Mouse (Mus musculus): ENCODE results near the gene Ercc1.

GRCm38 (mm10) chr7:19381377-19382165, 37.0 kb downstream of the Ercc1 start, which contains the start of gene Ercc2:
- TF ChIP-seq CTCF (IDR thresholded peaks at IDR 0.05; ENCODE audit: insufficient read depth, low read depth, low read length), result no peak
- peak; percentile 50; the same call in 1 of the 2 replicates for TF ChIP-seq POLR2A (IDR thresholded peaks at IDR 0.05; ENCODE audit: insufficient read depth, low read depth, low read length)

Measured in olfactory bulb, adult 2 months (tissue).